Comparison of ENCODE assay signal across 7 mouse cellular contexts in genomic region chr15:97581724-97582154, GRCm38 (mm10).
A peak's percentile ranks its signal among the peaks of the same experiment; 100 is the strongest.
DNase-seq lines count a peak whose midpoint lies in the region; ATAC-seq and TF ChIP-seq lines count a peak whose summit lies in the region.

No protein-coding gene starts in this region.

- peak; percentile 81 for DNase-seq in Patski (ENCODE audit: low read depth, low spot score)
- peak; percentile 56 for DNase-seq in c-Kit-positive CD71-positive TER-119-negative erythroid progenitor cells, embryonic 14.5 days (ENCODE audit: low read depth)
- peak; percentile 33 to 61 for DNase-seq in frontal cortex, postnatal 10 days (ENCODE audit: low spot score in 2 of 2)
- peak; percentile 37 for DNase-seq in hindlimb bud, embryonic 11.5 days (ENCODE audit: extremely low spot score, low read depth, low spot score)
- peak; percentile 67 to 72 for DNase-seq in left cerebral cortex, adult 18-20 months (ENCODE audit: low spot score in 2 of 2)
- DNase-seq in lung, postnatal 36 days, result peak; percentile 95
- DNase-seq in right cerebral cortex, postnatal 4 days, result peak; percentile 62

- POLR2A ChIA-PET in Patski (lab: Charles Lee), result interaction anchor here (0.7 kb wide), 1 partner anchor 333 kb away, joined by 3 read pairs; no protein-coding TSS in a partner anchor

- peak; percentile 90 for TF ChIP-seq CTCF in Patski (IDR thresholded peaks at IDR 0.05)

- ATAC-seq in Patski, result peak; percentile 95

- no peaks in the 10 kb centered on the region for H3K27me3 ChIP-seq in Patski

- CTCF ChIA-PET in Patski (lab: Charles Lee), result interaction anchor here (0.8 to 1.4 kb wide), 3 partner anchors 9 to 42 kb away, joined by 3 to 6 read pairs (median 3); no protein-coding TSS in a partner anchor

- in situ Hi-C loops in Patski (cut with MboI; ENCODE audit: low pct_unique_long_range_greater_than_20kb), result no loop called here

Comparison
In these comparisons a context has a peak if more than half of its experiments do, and no peak if none do; other contexts are left out.
1. Peak in every context shown above with its lines: DNase-seq and ATAC-seq.
2. DNase-seq: peak in every context shown above with its lines; median percentile 95 in lung, postnatal 36 days; 81 in Patski; 70 in left cerebral cortex, adult 18-20 months; 62 in right cerebral cortex, postnatal 4 days; 56 in c-Kit-positive CD71-positive TER-119-negative erythroid progenitor cells, embryonic 14.5 days; 47 in frontal cortex, postnatal 10 days; 37 in hindlimb bud, embryonic 11.5 days.